Mouse (Mus musculus): ENCODE data around the gene Ccdc124. TPM values are rescaled to one million over a fixed set of nuclear protein-coding genes. Genes with fewer than 3 reads are reported as not detected.

Gene Ccdc124
- polyA plus RNA-seq, 1 experiment from 2014 or later: 167 TPM

DNA sequence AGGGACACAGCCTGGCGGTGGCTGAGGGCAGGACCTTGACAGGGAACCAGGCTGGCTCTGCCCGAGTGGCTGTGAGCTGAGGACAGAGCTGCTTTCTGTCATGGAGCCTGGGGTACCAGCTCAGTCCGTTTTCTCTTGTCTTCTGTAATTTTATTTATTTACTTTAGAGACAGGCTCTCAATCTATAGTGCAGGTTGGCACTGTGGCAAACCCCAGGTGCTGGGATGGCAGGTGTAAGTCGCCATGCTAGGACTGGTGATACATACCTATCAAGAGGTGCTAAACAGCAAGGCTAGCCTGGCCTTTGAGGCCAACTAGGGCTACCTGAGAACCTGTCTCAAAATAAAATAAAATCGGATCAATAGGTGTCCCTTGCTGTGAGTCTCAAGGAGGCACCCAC, 17.7 kb downstream of the Ccdc124 start:
- WGBS: 67% methylated on average over 5 of the region's 5 CpGs
- H3K4me3 ChIP-seq (replicated peaks; ENCODE audit: low read length): no peak overlapping the region
- no peak overlapping the region for H3K9ac ChIP-seq (replicated peaks; ENCODE audit: low read depth, low read length)
- H3K9me3 ChIP-seq (ENCODE audit: control insufficient read depth, low read length): no peaks in the 10 kb centered on the region
- ATAC-seq: no peak
- H3K4me2 ChIP-seq (ENCODE audit: low read length): no peak overlapping the region
- no peak overlapping the region for H3K27ac ChIP-seq (ENCODE audit: low read length)
- H3K36me3 ChIP-seq (ENCODE audit: control insufficient read depth, insufficient read depth): no peaks in the 10 kb centered on the region
- peaks cover 13% of the 10 kb centered on the region for H3K4me1 ChIP-seq (replicated peaks; ENCODE audit: control insufficient read depth, insufficient read depth, low read length)
- no peaks in the 10 kb centered on the region for H3K27me3 ChIP-seq (replicated peaks; ENCODE audit: control insufficient read depth, insufficient read depth, low read length)

DNA sequence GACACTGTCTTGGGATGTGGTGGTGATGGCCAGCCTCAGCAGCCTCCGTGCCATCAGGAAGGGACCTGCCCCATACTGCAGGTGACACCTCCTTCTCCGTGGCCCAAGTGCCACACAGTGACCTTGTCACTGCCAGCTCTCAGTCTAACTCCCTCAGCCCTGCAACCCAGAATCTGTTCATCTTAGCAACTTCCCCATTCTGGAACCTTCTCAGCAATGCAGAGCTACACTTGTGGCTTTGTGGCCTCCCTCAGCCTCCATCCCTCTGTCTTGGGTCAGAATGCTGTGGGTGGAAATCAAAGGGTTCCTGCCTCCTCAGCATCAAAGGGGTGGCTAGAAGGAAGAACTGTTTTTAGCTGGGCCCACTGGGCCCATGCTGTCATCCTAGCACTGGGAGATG, 19.9 kb downstream of the Ccdc124 start:
- H3K4me2 ChIP-seq (ENCODE audit: low read length): no peak overlapping the region
- no peak overlapping the region for H3K9ac ChIP-seq (replicated peaks; ENCODE audit: low read depth, low read length)
- no peaks in the 10 kb centered on the region for H3K9me3 ChIP-seq (ENCODE audit: control insufficient read depth, low read length)
- H3K4me3 ChIP-seq (replicated peaks; ENCODE audit: low read length): no peak overlapping the region
- no peaks in the 10 kb centered on the region for H3K36me3 ChIP-seq (ENCODE audit: control insufficient read depth, insufficient read depth)
- H3K27me3 ChIP-seq (replicated peaks; ENCODE audit: control insufficient read depth, insufficient read depth, low read length): no peaks in the 10 kb centered on the region
- H3K4me1 ChIP-seq (replicated peaks; ENCODE audit: control insufficient read depth, insufficient read depth, low read length): peaks cover 13% of the 10 kb centered on the region
- no peak for ATAC-seq
- WGBS: 85% methylated on average over 2 of the region's 2 CpGs
- H3K27ac ChIP-seq (ENCODE audit: low read length): no peak overlapping the region

DNA sequence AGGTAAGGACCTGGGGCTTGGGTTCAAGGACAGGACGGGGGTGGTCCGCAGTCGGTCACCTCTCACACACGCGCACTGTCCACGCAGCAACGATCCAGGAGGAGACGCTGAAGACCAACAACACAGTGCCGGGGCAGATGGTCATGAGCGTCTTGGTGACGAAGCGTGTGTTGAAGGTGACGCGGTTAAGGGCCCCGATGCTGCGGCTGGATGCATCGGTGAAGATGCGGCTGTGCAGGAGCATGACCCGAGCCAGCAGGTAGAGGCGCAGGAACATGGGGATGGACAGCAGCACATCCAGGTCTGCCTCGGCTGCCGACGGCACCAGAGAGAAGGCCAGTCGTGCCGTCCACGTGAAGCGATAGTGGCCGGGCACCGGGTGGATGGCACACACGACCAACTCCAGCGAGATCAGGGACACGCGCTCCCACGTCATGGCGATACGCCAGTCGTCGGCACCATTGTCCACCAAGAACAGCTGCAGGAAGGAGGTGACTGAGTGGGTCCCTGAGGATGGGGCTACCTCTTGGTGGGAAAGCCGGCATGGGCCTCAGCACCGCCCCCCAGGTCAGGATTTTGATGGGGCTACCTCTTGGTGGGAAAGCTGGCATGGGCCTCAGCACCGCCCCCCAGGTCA, 21.0 kb downstream of the Ccdc124 start:
- Histone ChIP-seq H3K4me1 (replicated peaks; ENCODE audit: control insufficient read depth, insufficient read depth, low read length) (peaks cover 13% of the 10 kb centered on the region), H3K36me3 (ENCODE audit: control insufficient read depth, insufficient read depth) (no peaks in the 10 kb centered on the region), H3K4me3 (replicated peaks; ENCODE audit: low read length) (no peak overlapping the region), H3K9me3 (ENCODE audit: control insufficient read depth, low read length) (no peaks in the 10 kb centered on the region), H3K27me3 (replicated peaks; ENCODE audit: control insufficient read depth, insufficient read depth, low read length) (no peaks in the 10 kb centered on the region), H3K4me2 (ENCODE audit: low read length) (no peak overlapping the region), H3K27ac (ENCODE audit: low read length) (no peak overlapping the region), H3K9ac (replicated peaks; ENCODE audit: low read depth, low read length) (no peak overlapping the region)
- ATAC-seq: no peak
- 92% methylated on average over 41 of the region's 41 CpGs for WGBS

DNA sequence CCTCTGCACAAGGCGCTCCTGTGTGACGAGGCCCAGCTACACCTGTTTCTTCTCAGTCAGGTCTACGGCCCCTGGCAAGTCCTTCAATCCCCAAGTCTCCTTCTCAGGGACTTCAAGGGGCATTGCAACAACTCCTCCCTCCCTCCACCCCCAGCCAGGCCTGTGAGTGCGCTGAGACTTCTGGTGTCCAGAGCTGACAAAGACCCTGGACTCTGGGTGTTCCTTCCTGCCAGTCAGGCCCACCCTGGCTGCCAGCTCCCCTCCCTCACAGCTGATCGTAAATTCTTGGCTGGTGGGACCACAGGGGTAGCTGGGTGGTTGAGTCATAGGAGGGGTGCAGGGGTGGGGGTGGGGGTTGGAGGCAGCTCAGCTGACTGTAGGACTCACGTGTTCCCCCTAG, 21.9 kb downstream of the Ccdc124 start:
- Histone ChIP-seq H3K4me1 (replicated peaks; ENCODE audit: control insufficient read depth, insufficient read depth, low read length) (peaks cover 6% of the 10 kb centered on the region), H3K27me3 (replicated peaks; ENCODE audit: control insufficient read depth, insufficient read depth, low read length) (no peaks in the 10 kb centered on the region), H3K36me3 (ENCODE audit: control insufficient read depth, insufficient read depth) (no peaks in the 10 kb centered on the region), H3K4me2 (ENCODE audit: low read length) (no peak overlapping the region), H3K9ac (replicated peaks; ENCODE audit: low read depth, low read length) (no peak overlapping the region), H3K9me3 (ENCODE audit: control insufficient read depth, low read length) (no peaks in the 10 kb centered on the region), H3K4me3 (replicated peaks; ENCODE audit: low read length) (no peak overlapping the region), H3K27ac (ENCODE audit: low read length) (no peak overlapping the region)
- 53% methylated on average over 6 of the region's 6 CpGs for WGBS
- ATAC-seq: no peak

DNA sequence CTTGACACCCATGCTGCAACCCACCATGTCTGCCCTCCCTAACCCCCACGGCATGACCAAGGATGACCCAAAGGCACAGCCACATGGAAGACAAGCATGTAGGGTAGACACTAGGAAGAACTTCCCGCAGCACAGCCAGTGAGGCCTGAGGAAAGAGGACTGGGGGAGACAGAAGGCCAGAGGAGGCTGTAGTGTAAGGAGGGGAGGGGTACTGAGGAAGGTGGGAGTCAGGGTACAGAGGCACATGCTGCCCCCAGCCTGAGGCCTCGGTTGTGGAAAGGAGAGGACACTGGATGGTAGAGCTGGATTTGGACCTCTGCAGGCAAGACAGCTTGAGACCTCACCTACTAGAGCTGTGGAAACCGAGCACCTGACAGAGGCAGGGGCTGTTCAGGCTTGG, 22.8 kb downstream of the Ccdc124 start:
- H3K9ac ChIP-seq (replicated peaks; ENCODE audit: low read depth, low read length): no peak overlapping the region
- no peak overlapping the region for H3K4me3 ChIP-seq (replicated peaks; ENCODE audit: low read length)
- no peaks in the 10 kb centered on the region for H3K9me3 ChIP-seq (ENCODE audit: control insufficient read depth, low read length)
- WGBS: 89% methylated on average over 4 of the region's 4 CpGs
- H3K27me3 ChIP-seq (replicated peaks; ENCODE audit: control insufficient read depth, insufficient read depth, low read length): no peaks in the 10 kb centered on the region
- H3K4me2 ChIP-seq (ENCODE audit: low read length): no peak overlapping the region
- H3K27ac ChIP-seq (ENCODE audit: low read length): no peak overlapping the region
- ATAC-seq: no peak
- H3K36me3 ChIP-seq (ENCODE audit: control insufficient read depth, insufficient read depth): no peaks in the 10 kb centered on the region
- H3K4me1 ChIP-seq (replicated peaks; ENCODE audit: control insufficient read depth, insufficient read depth, low read length): no peaks in the 10 kb centered on the region

DNA sequence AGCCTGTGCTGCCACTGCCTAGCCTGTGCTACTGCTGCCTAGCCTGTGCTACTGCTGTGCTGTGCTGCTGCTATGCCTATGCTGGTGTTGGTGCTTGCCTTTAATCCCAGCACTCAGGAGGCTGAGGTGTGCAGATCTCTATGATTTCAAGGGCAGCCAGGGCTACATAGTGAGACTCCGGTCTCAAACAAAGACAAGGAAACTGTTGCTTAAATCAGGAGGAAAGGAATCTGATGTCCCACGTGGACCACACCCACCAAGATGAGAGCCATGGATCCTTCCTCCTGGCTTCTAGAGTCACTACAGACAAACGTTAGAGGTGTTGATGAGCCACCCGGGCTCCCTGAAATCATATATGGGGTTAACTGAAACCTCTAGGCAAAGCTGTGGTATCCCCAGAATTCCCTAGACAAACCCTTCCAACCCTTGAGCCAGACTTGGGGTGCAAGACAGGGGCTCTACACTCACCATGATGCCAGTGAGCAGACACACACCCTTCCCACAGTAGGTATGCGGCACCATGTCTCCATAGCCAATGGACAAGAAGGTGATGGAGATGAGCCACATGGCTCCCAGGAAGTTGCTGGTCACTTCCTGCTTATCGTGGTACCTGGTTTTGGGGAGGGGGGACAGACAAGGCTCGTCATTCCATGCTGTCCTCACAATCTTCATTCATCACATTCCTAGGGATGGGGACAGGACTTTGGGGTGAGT, 23.4 kb downstream of the Ccdc124 start:
- ATAC-seq: no peak
- no peak overlapping the region for H3K4me3 ChIP-seq (replicated peaks; ENCODE audit: low read length)
- no peaks in the 10 kb centered on the region for H3K27me3 ChIP-seq (replicated peaks; ENCODE audit: control insufficient read depth, insufficient read depth, low read length)
- no peak overlapping the region for H3K4me2 ChIP-seq (ENCODE audit: low read length)
- 86% methylated on average over 7 of the region's 7 CpGs for WGBS
- H3K27ac ChIP-seq (ENCODE audit: low read length): no peak overlapping the region
- H3K9me3 ChIP-seq (ENCODE audit: control insufficient read depth, low read length): no peaks in the 10 kb centered on the region
- no peaks in the 10 kb centered on the region for H3K36me3 ChIP-seq (ENCODE audit: control insufficient read depth, insufficient read depth)
- H3K4me1 ChIP-seq (replicated peaks; ENCODE audit: control insufficient read depth, insufficient read depth, low read length): no peaks in the 10 kb centered on the region
- H3K9ac ChIP-seq (replicated peaks; ENCODE audit: low read depth, low read length): no peak overlapping the region

DNA sequence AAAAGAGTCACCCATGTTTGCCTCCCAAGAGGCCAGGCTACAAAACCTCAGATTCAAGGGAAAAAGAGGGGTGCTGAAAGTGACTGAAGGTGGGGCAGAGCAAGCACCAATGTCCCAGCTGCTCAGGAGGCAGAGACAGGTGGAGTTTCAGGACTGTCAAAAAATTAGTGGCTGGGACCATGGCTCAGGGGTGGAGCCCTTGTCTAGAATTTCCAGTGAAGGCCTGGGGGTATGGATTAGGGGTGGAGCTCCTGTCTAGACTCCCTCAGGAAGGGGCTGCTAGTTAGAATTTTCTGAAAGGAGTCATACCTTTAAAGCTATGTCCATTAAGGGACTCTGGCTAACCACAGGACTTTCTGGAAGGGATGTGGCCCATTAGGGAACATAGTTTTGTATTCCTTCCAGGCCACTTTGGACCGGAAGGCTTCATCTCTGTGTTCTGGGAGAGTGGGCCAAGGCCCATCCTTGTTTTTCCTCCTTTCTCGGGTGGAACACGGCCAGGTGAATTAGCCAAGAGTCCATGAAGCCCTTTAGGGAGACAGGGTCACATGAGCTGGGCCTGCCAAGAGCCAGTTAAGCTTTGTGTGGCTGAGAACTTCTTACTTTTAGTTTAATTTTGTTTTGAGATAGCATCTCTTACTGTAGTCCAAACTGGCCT, 24.3 kb downstream of the Ccdc124 start:
- no peak for ATAC-seq
- no peak overlapping the region for H3K9ac ChIP-seq (replicated peaks; ENCODE audit: low read depth, low read length)
- no peaks in the 10 kb centered on the region for H3K27me3 ChIP-seq (replicated peaks; ENCODE audit: control insufficient read depth, insufficient read depth, low read length)
- H3K4me2 ChIP-seq (ENCODE audit: low read length): no peak overlapping the region
- H3K36me3 ChIP-seq (ENCODE audit: control insufficient read depth, insufficient read depth): no peaks in the 10 kb centered on the region
- H3K9me3 ChIP-seq (ENCODE audit: control insufficient read depth, low read length): no peaks in the 10 kb centered on the region
- H3K4me1 ChIP-seq (replicated peaks; ENCODE audit: control insufficient read depth, insufficient read depth, low read length): no peaks in the 10 kb centered on the region
- H3K4me3 ChIP-seq (replicated peaks; ENCODE audit: low read length): no peak overlapping the region
- 89% methylated on average over 3 of the region's 3 CpGs for WGBS
- H3K27ac ChIP-seq (ENCODE audit: low read length): no peak overlapping the region

DNA sequence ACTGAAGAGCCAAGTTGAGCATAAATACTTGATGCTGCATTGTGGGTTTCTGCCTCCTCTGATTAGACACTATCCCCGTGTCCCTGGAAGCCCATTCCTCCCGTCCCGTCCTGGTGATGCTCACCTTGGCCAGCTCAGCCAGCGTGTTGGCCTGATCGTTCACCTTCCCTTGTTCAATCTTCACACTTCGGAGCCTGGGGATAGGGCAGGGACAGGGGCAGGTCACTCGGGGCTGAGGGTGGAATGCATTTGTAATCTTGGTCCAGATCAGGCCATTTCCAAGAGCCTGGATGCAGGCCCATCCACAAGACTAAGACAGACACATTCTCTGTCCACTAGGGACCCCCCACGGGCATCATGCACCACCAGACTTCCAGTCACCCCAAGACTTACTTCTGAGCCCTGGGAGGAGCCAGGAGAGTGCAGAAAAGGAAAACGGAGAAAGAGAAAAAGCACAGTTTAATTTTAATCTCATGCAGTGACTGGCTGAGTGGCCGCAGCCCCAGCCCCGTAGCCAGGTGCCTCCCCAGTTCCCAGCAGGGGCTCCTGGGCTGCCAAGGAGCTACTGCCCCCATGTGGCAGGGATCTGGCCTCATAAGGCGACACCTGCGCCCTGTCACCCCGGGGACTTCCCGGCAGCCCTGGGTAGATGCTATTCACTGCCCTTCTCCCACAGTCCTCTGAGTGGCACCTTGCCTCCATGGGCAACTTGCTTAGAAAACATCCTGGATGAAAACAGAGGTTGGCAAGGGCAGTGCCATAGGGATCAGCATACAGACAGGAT, 27.2 kb downstream of the Ccdc124 start:
- ATAC-seq: no peak
- Histone ChIP-seq H3K4me1 (replicated peaks; ENCODE audit: control insufficient read depth, insufficient read depth, low read length) (no peaks in the 10 kb centered on the region), H3K9me3 (ENCODE audit: control insufficient read depth, low read length) (no peaks in the 10 kb centered on the region), H3K27me3 (replicated peaks; ENCODE audit: control insufficient read depth, insufficient read depth, low read length) (no peaks in the 10 kb centered on the region), H3K9ac (replicated peaks; ENCODE audit: low read depth, low read length) (no peak overlapping the region), H3K4me2 (ENCODE audit: low read length) (no peak overlapping the region), H3K27ac (ENCODE audit: low read length) (no peak overlapping the region), H3K4me3 (replicated peaks; ENCODE audit: low read length) (no peak overlapping the region), H3K36me3 (ENCODE audit: control insufficient read depth, insufficient read depth) (no peaks in the 10 kb centered on the region)
- 54% methylated on average over 15 of the region's 15 CpGs for WGBS

DNA sequence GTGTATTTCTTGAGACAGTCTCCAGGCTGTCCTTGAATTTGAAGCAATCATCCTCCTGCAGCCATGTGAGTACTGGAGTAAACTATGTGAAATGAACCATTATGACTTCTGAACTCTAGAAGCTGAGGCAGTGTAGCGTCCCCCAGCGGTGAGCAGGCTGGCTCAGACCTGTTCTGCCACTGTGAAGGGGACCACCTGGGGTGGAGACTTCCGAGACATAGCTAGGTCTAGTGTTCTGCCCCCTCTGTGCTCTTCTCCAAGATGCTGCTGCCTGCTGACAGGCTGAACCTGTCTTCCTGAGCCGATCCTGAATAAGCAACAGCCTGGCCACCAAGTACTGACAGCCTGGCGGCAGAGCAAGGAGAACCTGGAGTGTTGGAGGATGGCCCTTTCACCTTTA, 28.6 kb downstream of the Ccdc124 start:
- Histone ChIP-seq H3K4me2 (ENCODE audit: low read length) (no peak overlapping the region), H3K36me3 (ENCODE audit: control insufficient read depth, insufficient read depth) (no peaks in the 10 kb centered on the region), H3K27me3 (replicated peaks; ENCODE audit: control insufficient read depth, insufficient read depth, low read length) (no peaks in the 10 kb centered on the region), H3K4me1 (replicated peaks; ENCODE audit: control insufficient read depth, insufficient read depth, low read length) (peaks cover 4% of the 10 kb centered on the region; the same call in 1 of the 2 replicates), H3K27ac (ENCODE audit: low read length) (no peak overlapping the region), H3K9ac (replicated peaks; ENCODE audit: low read depth, low read length) (no peak overlapping the region), H3K9me3 (ENCODE audit: control insufficient read depth, low read length) (no peaks in the 10 kb centered on the region), H3K4me3 (replicated peaks; ENCODE audit: low read length) (no peak overlapping the region)
- ATAC-seq: no peak
- WGBS: 46% methylated on average over 5 of the region's 5 CpGs

Measured in forebrain, embryonic 16.5 days (tissue).